Mouse (Mus musculus): Measurements from ENCODE around the gene Tm6sf1.

The Tm6sf1 gene

GRCm38 (mm10) chr7:81885128-81885527 lies 26.3 kb downstream of the Tm6sf1 start:
- DNase-seq (ENCODE audit: low spot score): no peak

GRCm38 (mm10) chr7:81899361-81899760 lies 40.6 kb downstream of the Tm6sf1 start:
- DNase-seq (ENCODE audit: low spot score): no peak

GRCm38 (mm10) chr7:81904094-81904493 lies 45.3 kb downstream of the Tm6sf1 start:
- DNase-seq (ENCODE audit: low spot score): no peak

- no peak for DNase-seq (ENCODE audit: low spot score)
Observed at GRCm38 (mm10) chr7:81904926-81905325, 46.1 kb downstream of the Tm6sf1 start.

GRCm38 (mm10) chr7:81918316-81918715 lies 59.5 kb downstream of the Tm6sf1 start:
- DNase-seq (ENCODE audit: low spot score): no peak

- DNase-seq (ENCODE audit: low spot score): no peak
Observed at GRCm38 (mm10) chr7:81920314-81920713, 61.5 kb downstream of the Tm6sf1 start.

GRCm38 (mm10) chr7:81921379-81921952 lies 62.7 kb downstream of the Tm6sf1 start:
- no peak for DNase-seq (ENCODE audit: low spot score)

- DNase-seq (ENCODE audit: low spot score): no peak
Observed at GRCm38 (mm10) chr7:81928998-81929397, 70.2 kb downstream of the Tm6sf1 start.

- DNase-seq (ENCODE audit: low spot score): peak; percentile 24
Observed at GRCm38 (mm10) chr7:81932521-81933045, 73.8 kb downstream of the Tm6sf1 start.

- peak; percentile 30 for DNase-seq (ENCODE audit: low spot score)
Observed at GRCm38 (mm10) chr7:81933061-81933600, 74.3 kb downstream of the Tm6sf1 start.

GRCm38 (mm10) chr7:81933601-81934266 lies 74.9 kb downstream of the Tm6sf1 start:
- DNase-seq (ENCODE audit: low spot score): peak; percentile 70

Data from MN1 (cell line).